Mouse (Mus musculus): ENCODE data around the gene Clvs2. TPM values are rescaled to one million over a fixed set of nuclear protein-coding genes. Genes with fewer than 3 reads are reported as not detected.

Gene Clvs2
- 0.17 TPM for polyA plus RNA-seq (2017; shearing (Covaris generic))

DNA sequence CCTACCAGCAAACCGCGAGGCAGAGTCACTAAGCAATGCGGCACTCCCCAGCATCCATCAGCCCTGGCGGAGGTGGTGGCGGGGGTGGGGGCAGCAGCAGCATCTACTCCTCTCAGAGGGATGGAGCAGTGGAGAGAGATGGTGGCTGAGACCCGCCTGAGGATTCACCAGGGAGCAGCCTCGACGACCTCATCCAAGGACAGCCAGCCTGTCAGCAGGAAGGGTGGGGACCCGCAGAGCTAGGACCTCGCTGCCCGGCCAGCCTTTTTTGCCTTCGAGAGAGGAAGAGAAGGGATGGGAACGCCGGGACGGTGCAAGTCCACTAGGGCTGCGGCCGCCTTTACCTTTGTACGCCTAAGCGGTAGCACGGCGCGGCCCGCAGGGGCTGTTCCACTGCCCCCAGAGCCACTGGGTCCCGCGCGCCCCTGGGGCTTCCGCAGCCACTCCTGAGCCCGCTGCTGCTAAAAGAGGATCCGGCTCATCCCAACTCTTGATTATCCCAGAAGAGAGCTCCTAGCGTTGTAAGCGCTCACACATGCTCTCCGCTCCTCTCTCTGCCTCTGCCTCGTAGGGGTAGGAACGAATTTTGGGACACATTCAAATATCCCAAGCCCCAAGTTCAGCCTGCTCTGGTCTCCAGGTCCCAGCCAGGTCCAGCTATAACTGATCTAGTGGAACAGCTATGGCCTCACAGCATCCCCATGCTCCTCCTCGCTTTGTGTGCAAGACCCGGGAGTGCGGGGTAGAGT, at the start of gene Clvs2:
TSS of gene Clvs2 (minus strand) at position 639 of the 749 bp plus-strand sequence.

Other genes starting within 250 kb of the Clvs2 start
- not detected for gene Sult3a2, start 161.9 kb upstream of the Clvs2 start, polyA plus RNA-seq (2017; shearing (Covaris generic))
- gene Sult3a1, start 233.0 kb upstream of the Clvs2 start, polyA plus RNA-seq (2017; shearing (Covaris generic)): not detected